Mouse (Mus musculus): ENCODE results near the gene Pard6a.

Pard6a gene

DNA sequence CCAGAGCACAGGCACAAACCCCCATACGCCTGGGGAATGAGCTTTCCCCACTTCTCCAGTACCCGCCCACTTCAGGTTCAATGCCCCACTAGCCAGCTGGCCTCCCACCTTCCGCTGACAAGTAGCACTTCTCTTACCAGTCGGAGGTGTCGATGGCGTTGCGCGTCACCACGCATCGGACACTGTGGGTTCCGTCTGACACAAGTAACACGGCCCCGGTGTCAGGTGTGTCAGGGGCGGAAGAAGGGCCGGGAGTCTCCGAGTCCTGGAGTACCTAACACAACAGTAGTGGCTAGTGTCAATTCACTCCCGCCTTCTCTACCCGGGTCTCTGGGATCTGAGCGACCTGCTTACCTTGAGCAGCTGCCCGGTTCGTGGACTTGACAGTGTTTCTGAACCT is 382 bp upstream of the Pard6a start:
- peak; percentile 63 to 74 for DNase-seq (ENCODE audit: low spot score in 2 of 2)

DNA sequence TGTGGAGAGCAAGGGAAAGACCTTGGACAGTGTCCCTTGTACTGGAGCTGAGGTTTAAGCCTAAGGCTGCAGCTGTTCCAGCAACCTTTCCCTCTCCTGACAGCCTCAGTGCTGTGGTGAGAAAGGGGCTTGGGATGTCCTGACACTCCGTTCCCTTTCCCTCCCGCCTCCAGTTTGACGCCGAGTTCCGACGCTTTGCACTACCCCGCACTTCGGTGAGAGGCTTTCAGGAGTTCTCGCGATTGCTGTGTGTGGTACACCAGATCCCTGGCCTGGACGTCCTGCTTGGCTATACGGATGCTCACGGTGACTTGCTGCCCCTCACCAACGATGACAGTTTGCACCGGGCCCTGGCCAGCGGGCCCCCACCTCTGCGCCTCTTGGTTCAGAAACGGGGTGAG is 1.1 kb downstream of the Pard6a start:
- no peak for DNase-seq (ENCODE audit: low spot score in 2 of 2)

DNA sequence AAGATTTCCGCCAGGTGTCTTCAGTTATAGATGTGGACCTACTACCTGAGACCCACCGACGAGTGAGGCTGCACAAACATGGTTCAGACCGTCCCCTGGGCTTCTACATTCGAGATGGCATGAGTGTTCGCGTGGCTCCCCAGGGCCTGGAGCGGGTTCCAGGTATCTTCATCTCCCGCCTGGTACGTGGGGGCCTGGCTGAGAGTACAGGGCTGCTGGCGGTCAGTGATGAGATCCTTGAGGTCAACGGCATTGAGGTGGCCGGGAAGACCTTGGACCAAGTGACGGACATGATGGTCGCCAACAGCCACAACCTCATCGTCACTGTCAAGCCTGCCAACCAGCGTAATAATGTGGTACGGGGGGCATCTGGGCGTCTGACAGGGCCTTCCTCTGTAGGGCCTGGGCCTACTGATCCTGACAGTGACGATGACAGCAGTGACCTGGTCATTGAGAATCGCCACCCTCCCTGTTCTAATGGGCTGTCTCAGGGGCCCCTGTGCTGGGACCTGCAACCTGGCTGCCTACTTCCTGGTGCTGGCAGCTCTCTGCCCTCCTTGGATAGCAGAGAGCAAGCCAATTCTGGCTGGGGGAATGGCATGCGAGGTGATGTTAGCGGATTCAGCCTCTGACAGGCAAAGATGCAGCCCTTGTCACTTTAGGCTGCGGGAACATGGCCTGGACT is 1.9 kb downstream of the Pard6a start:
- DNase-seq (ENCODE audit: low spot score in 2 of 2): no peak

DNA sequence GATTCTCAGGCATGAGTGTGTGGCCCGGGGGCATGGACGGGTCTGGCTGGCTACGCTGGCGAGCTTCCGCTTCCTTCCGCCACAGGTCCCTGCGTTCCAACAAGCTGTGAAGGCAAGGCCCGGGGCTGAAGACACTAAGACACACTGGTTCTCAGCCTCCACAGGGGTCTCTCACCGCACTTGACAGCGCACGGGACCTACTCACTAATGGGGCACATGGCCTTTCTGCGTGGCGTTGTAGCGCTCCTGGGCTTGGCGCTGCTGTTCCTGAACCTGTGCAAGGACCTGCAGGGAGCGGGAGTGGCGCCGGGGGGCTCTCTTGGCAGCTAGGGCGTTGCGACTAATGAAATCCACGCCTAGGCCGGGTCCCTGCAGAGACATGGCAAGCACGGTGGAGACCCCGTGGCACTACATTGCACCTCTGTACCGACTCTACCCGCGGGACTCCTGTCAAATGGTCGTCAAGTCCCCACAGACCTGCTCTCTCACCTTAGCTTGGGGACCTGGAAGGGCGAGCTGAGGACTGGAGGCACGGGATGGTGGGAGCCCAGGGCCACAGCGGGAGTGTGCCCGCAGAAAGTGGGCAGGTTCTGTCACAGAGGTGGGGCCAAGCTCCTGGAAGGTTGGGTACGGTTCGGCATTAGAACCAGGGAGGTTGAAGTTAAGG is 3.3 kb downstream of the Pard6a start:
- DNase-seq (ENCODE audit: low spot score in 2 of 2): no peak

DNA sequence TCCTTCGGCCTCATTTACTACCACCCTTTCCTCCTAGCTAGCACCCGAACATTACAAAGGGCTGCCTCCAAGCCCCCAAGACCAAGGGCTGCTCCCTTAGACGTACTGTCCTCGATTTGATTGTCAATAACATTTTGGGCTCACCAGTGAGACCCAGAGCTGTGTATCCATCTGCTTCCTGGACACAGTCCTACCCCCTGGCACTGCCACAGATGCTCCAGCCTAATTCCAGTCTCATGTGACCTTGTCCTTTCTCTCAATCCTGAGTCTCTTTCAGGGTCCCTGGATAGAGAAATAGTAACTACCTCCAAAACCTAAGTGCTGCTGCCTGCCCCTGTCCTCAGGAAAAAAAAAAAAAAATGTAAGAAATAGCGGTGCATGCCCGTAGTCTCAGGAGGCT is 4.0 kb downstream of the Pard6a start:
- DNase-seq (ENCODE audit: low spot score in 2 of 2): no peak

DNA sequence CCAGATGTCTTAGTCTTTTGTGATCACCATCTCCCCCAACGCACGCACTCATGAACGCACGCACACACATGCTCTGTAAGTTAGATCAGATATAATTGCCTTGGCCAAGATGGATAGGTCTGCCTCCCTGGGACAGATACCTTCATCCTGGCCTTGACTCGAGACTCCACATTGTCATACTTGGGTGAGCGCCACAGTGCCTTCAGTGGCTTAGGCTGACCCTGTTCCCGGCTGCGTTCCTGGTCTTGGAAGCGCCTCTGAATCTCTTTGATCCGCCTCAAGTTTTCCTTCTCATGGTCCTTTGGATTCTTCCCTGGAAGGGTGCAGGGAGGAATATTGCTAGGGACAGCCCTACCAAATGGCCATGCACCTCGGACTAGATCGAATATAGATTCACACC is 5.5 kb downstream of the Pard6a start:
- no peak for DNase-seq (ENCODE audit: low spot score in 2 of 2)

DNA sequence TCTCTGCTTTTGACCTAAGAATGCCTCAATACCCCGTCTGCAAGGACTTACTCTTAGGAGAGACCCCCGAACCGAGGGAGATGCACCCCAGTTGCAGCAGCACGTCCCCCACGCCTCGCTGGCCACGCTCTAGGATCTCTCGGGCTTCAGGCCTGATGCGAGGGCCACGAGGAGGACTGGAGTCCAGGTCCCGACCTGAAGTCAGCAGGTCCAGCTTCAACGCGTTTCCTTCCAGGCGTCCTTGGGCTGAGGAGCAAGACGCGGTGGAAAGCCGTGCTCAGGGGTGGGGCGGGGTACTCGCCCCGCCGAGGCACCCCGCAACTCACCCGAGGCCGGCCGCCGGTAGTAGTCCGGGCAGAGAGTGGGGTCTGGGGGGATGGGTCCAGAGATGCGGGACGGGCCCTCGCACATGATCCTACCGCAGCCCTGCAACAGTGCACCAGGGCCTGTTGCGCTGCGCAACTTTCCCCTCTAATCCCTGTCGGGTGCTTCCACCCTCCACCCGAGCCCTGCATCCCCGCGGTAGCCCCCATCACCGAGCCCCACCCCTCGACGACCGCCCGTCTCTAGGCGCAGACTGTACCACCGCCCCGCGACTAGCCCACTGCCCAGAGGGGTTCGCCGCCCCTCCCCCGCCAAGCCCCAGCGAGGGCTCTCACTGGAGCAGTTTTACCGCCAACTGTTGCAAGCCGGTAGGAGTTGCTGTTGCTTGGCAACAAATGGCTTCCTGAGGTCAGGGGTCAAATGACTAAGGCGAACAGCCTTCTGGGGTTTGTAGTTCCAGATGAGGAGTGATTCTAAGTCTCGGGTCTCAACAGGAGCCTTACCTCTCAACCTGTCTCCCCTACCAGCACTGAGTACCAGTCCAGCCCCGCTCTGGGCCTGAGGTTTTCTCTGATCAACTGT is 6.8 kb downstream of the Pard6a start, which contains the start of the genes 4933405L10Rik and Enkd1:
TSS of gene 4933405L10Rik (plus strand) at position 158 of the 906 bp plus-strand sequence.
TSS of gene Enkd1 (minus strand) at position 713 of the 906 bp plus-strand sequence.
- peak; percentile 82 to 88 for DNase-seq (ENCODE audit: low spot score in 2 of 2)

DNA sequence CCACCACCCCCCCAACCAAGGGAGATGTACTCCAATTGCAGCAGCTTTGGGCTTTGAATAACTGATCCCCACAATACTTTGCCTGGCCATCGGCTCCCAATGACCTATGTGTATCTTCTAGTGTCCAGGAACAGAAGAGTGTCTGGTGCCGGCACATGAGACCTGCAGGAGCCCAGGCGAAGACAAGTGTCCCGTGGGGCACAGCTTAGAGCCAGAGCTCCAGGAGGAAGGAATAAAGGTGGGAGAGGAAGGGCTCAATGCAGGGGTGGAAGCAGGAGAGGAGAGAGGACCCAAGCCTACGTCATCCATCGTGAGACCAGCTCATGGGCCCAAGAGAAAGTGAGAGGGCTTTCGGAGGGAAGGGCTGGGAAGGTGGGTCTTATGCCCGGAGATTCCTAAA is 7.7 kb downstream of the Pard6a start:
- DNase-seq (ENCODE audit: low spot score in 2 of 2): no peak

DNA sequence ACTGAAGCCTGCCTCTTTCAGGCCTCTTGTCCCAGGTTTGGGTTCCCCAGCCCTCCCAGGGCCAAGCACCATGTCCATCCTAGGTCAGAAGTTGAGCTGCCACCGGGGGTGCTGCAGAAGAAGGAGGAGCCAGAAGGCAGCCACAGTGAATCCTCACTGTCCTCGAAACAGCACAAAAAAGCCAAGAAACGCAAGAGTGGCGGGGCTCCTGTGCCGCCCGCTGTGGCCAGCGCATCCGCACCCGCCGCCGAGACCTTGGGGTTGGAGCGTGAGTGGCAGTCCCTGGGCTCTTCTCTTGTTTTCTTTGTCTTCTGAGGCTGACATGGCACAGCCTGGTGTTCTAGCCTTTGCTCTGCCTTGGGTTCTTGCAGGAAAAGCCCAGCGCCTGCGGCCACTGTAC is 8.4 kb downstream of the Pard6a start:
- DNase-seq (ENCODE audit: low spot score in 2 of 2): no peak

DNA sequence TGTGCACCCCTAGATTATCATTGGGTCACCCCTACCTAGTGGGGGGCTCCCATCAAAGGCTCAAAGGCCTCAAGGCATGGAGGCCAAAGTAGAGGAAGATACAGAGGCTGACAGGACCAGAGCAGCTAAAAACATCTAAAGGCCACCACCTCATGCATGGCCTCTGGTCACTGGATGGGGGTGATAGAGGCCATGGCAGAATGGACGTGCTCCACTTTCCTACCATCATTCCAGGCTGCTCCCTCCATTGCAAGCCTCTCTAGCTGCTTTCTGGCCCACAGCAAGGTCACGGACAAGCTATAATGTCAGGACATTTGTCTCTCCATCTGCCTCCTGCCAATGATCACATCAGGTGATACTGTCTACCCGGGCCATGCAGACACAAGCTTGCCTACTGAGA is 11.3 kb downstream of the Pard6a start:
- DNase-seq (ENCODE audit: low spot score in 2 of 2): no peak

DNA sequence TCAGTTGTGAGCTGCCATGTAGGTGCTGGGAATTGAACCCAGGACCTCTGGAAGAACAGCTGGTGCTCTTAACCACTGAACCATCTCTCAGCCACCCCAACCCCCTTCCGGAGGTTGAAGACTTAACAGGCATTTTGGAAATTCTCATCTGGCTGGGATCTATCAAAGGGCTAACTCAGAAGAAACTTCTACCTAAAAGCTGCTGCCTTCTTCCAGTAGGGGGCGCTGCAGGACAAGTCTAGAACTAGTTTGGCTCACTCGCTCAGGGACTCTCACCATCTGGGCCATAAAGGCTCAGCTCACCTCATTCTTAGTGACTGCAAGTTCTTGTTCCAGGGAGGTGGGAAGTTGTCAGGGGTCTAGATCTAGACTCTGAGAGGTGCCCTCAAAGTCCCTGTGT is 13.2 kb downstream of the Pard6a start:
- DNase-seq (ENCODE audit: low spot score in 2 of 2): peak in 1 of 2 experiments; percentile 70

DNA sequence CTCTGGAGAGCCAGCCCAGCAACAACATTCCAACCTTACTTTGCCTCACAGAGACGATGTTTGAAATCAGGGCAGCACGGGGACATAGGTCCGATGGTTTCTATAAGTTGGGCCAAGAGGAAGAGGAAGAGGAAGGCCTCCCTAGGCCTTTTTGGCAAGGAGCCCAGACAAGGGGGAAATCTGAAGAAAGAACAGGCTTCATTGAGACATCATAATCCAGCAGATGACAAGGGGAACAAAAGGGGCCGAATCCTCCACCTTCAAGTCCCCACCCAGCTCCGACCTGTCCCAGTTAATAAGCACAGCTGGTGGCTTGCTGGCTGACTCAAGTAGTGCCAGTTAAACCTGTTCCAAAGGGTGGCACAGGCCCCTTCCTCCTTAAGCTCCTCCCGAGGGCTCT is 14.1 kb downstream of the Pard6a start:
- DNase-seq (ENCODE audit: low spot score in 2 of 2): no peak

DNA sequence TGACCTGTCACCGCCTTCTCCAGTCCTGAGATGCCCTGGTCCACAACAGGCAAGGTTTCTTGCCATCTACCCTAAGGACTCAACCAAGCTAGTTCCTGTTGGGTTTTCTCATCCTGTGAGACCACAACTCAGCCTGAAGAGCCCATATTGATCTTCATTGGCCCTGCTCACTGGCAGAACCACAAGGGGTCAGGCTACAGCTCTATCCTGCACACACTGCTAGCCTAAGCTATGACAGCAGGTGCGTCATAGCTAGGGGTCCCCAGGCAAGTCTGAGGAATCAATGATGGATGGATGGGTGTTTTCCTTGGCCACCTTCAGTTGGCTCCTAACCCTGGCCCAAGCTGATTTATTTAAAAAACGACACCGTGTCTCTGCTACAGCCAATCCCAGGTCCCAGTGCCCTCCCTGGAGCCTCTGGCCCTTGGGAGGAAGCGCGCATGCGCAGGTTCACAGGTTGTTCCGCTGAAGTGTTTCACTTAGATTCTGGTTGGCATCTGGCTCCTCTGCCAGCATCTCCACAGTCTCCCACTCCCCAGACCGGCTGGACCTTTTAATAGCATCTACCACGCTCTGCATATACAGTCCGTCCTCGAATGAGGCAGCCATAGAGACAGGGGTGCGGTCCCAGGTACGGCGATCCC is 15.5 kb downstream of the Pard6a start:
- no peak for DNase-seq (ENCODE audit: low spot score in 2 of 2)

DNA sequence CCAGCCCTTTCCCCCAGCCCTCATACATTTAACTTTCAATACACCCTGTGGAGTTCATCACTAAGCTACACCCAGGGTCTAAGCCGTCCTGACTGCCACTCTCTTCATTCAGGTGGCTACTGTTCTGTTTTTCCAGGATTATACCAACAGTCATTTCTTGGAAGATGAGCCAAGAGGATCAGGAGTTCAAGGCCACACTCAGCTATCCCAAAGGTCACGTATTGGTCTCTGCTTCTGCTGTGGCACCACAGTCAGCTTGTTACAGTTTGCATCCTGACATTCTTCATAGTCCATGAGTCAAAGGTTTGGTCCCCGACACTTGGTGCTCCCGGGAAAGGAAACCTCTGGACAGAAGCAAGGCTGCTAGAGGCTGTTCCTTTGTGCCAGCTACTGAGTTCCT is 18.7 kb downstream of the Pard6a start:
- DNase-seq (ENCODE audit: low spot score in 2 of 2): no peak

DNA sequence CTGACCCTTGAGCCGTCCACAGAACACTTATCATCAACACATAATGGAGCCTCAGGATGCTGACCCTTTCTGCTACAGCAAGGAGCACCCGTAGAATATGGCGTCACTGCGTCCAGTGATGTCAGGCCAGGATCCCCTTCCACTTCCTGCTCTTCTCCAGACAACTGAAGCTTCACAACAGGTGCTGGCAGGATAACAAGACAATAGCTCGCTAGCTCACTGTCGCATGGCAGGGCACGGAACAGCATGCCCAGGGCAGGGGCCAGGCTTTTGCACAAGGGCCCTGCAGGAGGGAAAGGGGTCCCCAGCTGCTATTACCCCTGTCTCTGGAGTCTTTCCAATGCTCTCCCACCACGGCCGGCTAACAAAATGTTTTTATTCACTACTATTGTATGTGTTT is 21.9 kb downstream of the Pard6a start:
- DNase-seq (ENCODE audit: low spot score in 2 of 2): no peak

DNA sequence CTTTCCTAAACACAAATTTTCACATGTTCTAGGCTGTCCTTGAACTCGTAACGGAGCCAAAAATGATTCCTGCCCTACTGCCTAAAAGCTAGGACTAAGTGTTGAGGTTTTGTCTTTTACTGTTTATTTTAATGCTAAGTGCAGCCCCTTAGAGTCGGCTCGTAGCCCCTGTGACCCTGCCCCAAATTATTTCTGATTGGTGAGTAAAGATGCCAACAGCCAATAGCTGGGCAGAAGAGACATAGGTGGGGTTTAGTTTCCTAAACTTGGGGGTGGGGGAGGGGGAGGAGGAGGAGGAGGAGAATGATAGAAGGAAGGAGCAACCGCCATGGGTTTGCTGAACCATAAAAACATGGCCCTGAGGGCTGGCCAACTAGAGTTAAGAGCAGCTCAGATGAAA is 24.8 kb downstream of the Pard6a start:
- DNase-seq (ENCODE audit: low spot score in 2 of 2): no peak

DNA sequence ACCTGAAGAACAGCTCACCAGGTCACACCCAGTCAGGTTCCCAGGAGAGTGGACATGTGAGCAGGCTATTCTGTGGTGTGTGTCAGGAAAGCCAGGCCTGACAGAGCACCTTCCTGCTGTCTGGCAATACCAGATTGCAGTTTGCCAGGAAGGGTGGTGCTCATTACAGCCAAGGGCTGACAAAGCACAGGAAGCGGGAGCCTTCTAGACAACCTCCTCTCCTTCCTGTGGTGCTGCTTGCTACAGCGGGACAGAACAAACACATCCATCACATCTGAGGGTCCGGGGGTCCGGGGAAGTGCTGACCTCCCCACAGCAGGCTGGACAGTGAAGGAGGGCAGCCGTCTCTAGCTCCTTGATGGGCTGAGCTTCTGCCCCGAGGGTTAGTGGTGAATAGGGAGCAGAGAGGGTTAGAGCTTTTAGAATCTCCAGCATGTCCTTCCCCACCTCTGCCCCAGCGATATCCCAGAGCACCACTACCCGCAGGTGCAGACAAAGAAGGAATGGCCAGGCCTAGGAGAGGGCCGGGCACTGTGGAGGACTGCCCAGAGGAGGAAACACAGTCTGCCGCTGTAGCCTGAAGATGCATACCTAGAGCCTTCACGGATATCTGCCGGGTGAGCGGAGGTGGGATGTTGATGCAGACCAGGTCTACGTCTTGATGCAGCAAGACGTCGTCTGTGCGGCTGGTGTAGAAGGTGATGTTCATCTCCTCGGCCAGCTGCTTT is 26.6 kb downstream of the Pard6a start:
- no peak for DNase-seq (ENCODE audit: low spot score in 2 of 2)

DNA sequence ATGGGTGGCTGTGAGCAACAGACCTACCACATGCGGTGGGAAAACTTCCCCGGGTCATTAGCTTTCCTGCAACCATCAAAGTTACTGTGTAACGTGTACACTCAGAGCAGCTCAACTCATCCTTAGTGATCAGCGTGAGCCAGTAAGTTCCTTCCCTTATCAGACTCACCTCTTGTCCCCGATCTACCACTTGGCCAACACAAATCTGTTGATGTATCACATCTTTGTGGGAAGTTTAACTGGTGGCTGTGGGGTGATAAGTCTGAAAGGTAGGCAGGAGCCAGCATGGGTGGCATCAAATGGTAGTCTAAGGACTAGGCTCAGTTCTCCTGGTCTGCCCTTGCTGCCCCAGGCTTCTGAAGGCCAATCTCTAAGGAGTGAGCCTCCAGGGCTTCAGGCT is 31.2 kb downstream of the Pard6a start:
- DNase-seq (ENCODE audit: low spot score in 2 of 2): no peak

DNA sequence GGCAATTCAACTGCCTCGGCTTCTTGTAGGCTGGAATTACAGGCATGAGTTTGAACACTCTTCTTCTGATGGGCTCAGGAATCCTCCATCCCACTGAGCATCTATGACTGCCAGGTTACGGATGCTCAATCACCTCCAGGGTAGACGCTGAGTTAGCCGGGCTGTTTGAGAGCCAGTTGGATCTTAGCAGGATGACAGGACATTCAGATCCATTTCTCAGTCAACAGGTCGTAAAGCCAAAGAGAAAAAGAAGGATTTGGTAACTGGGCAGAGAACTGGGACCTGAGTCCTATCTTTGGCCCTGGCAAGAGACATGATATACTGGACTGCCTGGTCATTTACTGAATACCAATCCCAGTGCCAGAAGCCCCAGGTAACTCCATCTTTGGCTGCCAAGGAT is 38.3 kb downstream of the Pard6a start:
- DNase-seq (ENCODE audit: low spot score in 2 of 2): no peak

DNA sequence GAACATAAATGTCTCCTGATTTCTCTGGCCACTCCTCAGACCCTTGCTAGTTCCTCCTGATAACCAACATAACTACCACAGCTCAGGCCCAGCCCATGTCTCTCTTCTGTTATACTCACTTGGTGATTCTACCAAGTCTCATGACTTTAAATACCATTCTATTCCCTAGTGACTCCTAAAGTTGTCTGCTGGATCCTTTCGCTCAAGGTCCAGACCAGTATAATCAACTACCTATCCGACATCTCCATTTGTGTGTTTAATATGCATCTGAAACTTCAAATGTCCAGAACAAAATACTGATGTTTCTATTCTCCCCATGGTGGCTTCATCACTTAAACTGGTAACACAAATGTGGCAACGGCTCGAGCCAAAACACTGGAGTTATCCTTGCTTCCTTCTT is 42.4 kb downstream of the Pard6a start:
- DNase-seq (ENCODE audit: low spot score in 2 of 2): no peak

DNA sequence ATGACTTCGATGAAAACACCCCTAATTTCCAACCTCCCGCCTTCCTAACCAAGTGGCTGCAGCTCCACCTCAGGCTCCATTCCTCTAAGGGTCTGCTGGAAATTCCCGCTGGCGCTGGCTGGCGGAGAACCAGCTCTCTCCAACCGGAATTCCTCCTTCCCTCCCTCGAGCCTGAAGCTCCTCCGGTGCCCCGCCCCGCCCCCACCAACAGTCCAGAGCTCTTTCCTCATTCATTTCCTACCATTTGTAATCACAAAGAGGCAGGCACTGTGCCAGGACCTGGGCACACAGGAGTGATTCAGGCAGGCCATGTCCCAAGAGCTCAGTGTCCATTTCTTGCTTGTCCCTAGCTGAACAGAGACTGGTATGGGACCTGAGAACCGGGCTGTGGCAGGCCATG is 49.7 kb downstream of the Pard6a start:
- DNase-seq (ENCODE audit: low spot score in 2 of 2): no peak
